Mouse (Mus musculus) neural tube, embryonic 11.5 days (tissue): Measurements from ENCODE around the gene Maneal. TPM values are rescaled to one million over a fixed set of nuclear protein-coding genes. Genes with fewer than 3 reads are reported as not detected.

Experiments
- ATAC-seq: fragments of 200-750 bp; cut with Nextera tagmentation; 2 replicates; pipeline ENCODE4 v1.8.0; 2017; ENCODE audit warnings: moderate number of reproducible peaks, mild to moderate bottlenecking, moderate TSS enrichment, moderate library complexity; ENCODE audit not compliant: insufficient read depth, low FRiP score, low TSS enrichment
- DNase-seq: peaks from one replicate; pipeline ENCODE4 v3.0.0-alpha.2; 2015; ENCODE audit warnings: low spot score
- H3K27ac ChIP-seq: fragments of 300-500 bp; sonication (generic); 2 replicates; pipeline ENCODE4 v1.5.1; 2014; ENCODE audit warnings: low read depth, mild to moderate bottlenecking, low read length
- H3K27me3 ChIP-seq: fragments of 300-500 bp; sonication (generic); 2 replicates; pipeline ENCODE4 v1.6.1; 2014; ENCODE audit warnings: mild to moderate bottlenecking, low read length, mixed read lengths; ENCODE audit not compliant: control insufficient read depth, insufficient read depth
- H3K36me3 ChIP-seq: fragments of 300-500 bp; sonication (generic); 2 replicates; pipeline ENCODE4 v1.6.1; 2014; ENCODE audit warnings: mild to moderate bottlenecking, low read length, moderate library complexity, mixed read lengths; ENCODE audit not compliant: control insufficient read depth, insufficient read depth
- H3K4me1 ChIP-seq: fragments of 300-500 bp; sonication (generic); 2 replicates; pipeline ENCODE4 v1.6.1; 2014; ENCODE audit warnings: low read length, mixed read lengths; ENCODE audit not compliant: control insufficient read depth, insufficient read depth
- H3K4me2 ChIP-seq: fragments of 300-500 bp; sonication (generic); 2 replicates; pipeline ENCODE4 v1.6.1; 2014; ENCODE audit warnings: low read depth, mild to moderate bottlenecking, moderate library complexity
- H3K4me3 ChIP-seq: fragments of 300-500 bp; sonication (generic); 2 replicates; pipeline ENCODE4 v1.5.1; 2014; ENCODE audit warnings: low read depth, low read length
- H3K9ac ChIP-seq: fragments of 300-500 bp; sonication (generic); 2 replicates; pipeline ENCODE4 v1.6.1; 2014; ENCODE audit warnings: mild to moderate bottlenecking, low read length
- H3K9me3 ChIP-seq: fragments of 300-500 bp; sonication (generic); 2 replicates; pipeline ENCODE4 v1.6.1; 2016; ENCODE audit warnings: low read length; ENCODE audit not compliant: control insufficient read depth
- WGBS: fragments of 180-500 bp; shearing (Covaris S2); extraction: QIAGEN DNeasy Blood & Tissue Kit; methylation state at CpG from one replicate; pipeline ENCODE4 v1.1.7; 2014; 5-methylcytosine and 5-hydroxymethylcytosine counted together
- polyA plus RNA-seq: library from polyadenylated mRNA; unstranded; fragments of >200 nt; fragmentation: Nextera tagmentation; extraction: Ambion mirVana; gene quantifications from 2 replicates; pipeline ENCODE4 v1.2.1, GENCODE M21; 2014

The Maneal gene
- 9.1 and 11.8 TPM in 2 replicates for polyA plus RNA-seq

DNA sequence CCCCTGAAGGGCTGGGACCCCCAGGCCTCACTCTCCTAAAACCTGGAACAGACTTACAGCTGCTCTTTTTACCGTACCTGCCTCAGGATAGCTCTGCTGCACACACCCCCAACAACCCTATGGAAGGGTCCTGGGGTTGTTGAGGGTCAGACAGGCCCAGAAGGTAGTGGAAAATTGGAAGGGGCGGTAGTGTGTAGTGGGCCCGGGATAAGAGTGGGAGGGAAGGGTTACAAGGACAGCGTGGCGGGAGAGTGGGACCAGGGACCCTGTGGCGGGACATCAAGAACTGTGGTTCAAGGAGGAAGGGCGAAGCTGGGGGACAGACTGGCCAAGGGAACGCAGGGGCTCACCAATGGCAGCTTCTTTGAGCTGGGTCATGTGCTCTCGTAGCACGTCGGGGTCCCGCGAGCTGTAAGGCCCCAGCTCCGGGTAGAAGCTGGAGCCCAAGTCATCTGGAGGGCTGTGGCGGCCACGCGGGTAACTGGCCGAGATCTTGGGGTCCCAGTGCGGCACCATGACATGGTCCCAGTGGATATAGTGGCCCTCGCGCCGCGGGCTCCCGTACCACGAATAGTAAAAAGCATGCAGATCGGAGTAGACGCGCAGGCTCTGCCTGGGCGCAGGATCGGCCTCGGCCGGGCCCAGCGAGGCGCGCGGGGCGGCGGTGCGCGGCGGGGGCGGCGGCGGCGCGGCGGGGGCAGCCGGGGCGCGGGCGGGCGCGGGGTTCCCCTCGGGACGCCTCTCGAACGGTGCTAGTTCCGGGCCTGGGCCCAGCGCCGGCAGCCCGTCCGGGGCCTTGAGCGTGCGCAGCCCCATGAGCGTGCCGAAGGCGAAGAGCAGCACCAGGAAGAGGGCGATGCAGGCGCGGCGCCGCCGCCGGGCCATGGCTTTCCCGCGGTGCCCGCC is at the start of gene Maneal:
TSS of gene Maneal (minus strand) at position 889 of the 906 bp plus-strand sequence.
- H3K36me3 ChIP-seq, result peaks cover 1% of the 10 kb centered on the region; the same call in 1 of the 2 replicates
- peak; percentile 30 for DNase-seq
- whole genome bisulfite sequencing, result 5% methylated on average over 47 of the region's 77 CpGs
- peaks cover 5% of the 10 kb centered on the region; the same call in 1 of the 2 replicates for H3K4me1 ChIP-seq
- peak within 1 kb of the TSS; percentile 64 for H3K4me3 ChIP-seq
- H3K27ac ChIP-seq, result peak within 1 kb of the TSS; percentile 60
- H3K9ac ChIP-seq, result peak within 1 kb of the TSS; percentile 78
- H3K9me3 ChIP-seq, result no peaks in the 10 kb centered on the region
- H3K4me2 ChIP-seq, result peak within 1 kb of the TSS; percentile 80
- peaks cover 4% of the 10 kb centered on the region; the same call in 1 of the 2 replicates for H3K27me3 ChIP-seq
- ATAC-seq, result peak; percentile 58

DNA sequence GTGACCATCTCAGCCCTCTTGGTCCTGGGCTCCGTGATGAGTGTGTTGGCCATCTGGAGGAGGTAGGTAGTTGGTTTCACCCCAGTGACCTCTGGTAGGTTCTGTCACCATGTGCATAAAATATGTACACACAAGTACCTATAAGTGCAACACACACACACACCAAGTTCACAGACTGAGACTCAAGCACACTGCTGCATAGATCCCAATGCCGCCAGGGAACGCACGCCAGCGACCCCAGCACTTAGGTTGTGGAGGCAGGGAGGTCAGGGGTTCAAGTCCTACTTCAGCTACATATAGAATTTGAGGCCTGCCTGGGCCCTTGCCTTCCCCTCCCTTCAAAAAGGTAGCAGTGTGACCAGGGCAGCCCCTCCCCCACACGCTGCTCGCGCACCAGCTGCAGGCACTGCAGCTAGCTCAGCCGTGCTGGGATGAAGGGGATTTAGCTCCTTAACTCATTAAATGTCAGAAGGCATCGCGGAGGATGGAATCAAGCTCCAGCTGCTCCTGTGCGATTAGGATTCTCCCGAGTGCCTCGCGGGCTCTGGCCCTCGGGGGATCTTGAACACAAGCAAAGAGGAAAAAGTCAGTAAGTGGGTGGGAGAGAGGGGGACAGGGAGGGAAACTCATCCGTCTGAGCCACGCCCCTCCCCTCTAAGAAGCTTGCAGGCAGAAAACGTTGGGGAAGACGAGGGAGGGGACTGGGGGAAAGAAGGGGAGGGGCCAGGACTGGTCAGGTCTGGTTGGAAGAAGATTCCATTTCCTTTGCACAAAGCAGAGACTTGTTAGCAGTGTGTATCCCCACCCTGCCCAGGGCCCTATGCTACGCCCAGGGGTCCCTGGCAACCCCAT is 44.2 kb upstream of the Maneal start:
- ATAC-seq, result peak; percentile 55
- peak overlapping the region; percentile 40 for H3K27ac ChIP-seq
- 0 out of 2 replicates have a peak overlapping the region, but pooled peaks have one; percentile 2 for H3K4me3 ChIP-seq
- peak overlapping the region; percentile 35 for H3K4me2 ChIP-seq
- WGBS, result 11% methylated on average over 21 of the region's 21 CpGs
- no peaks in the 10 kb centered on the region for H3K27me3 ChIP-seq
- H3K36me3 ChIP-seq, result no peaks in the 10 kb centered on the region
- peaks cover 9% of the 10 kb centered on the region for H3K4me1 ChIP-seq
- DNase-seq, result peak; percentile 78
- no peaks in the 10 kb centered on the region for H3K9me3 ChIP-seq
- H3K9ac ChIP-seq, result peak overlapping the region; percentile 16

DNA sequence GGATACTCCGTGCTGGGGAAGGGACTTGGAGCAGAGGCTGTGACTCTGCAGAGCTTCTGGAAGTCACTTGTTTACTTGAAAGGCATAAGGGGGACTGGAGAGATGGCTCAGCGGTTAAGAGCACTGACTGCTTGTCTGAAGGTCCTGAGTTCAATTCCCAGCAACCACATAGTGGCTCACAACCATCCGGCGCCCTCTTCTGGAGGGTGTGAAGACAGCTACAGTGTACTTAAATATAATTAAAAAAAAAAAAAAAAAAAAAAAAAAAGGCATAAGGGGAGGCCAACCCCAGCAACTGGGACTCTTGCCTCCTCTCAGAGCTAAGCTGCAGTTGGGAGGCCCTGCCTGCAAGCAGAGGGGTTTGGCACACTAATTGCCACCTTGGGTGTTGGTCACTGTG is 43.4 kb upstream of the Maneal start:
- H3K4me2 ChIP-seq, result no peak overlapping the region
- H3K9me3 ChIP-seq, result no peaks in the 10 kb centered on the region
- H3K36me3 ChIP-seq, result no peaks in the 10 kb centered on the region
- peaks cover 9% of the 10 kb centered on the region for H3K4me1 ChIP-seq
- H3K27me3 ChIP-seq, result no peaks in the 10 kb centered on the region
- ATAC-seq (no peak), DNase-seq (no peak)
- no peak overlapping the region for H3K4me3 ChIP-seq
- WGBS, result 68% methylated on average over 4 of the region's 4 CpGs
- no peak overlapping the region for H3K9ac ChIP-seq
- no peak overlapping the region for H3K27ac ChIP-seq

DNA sequence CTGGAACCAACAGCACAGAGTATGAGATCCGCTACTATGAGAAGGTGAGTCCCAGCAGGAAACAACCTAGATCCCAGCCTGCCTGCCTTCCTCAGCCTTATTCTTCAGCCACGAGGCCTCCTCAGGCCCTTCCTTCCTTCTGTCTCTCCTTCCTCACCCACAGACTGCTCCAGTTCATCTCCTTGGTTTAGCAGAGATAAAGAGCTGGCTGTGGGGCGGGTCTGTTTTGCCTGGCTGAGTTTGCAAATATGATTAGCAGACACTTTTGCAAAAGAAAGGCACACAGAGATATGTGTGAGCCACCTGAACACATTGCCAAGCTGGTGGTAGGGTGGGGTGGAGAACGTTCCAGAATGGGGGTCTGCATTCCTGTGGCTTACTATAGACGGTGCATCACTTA is 37.9 kb upstream of the Maneal start:
- Histone ChIP-seq H3K4me2 (no peak overlapping the region), H3K4me3 (no peak overlapping the region), H3K27me3 (peaks cover 15% of the 10 kb centered on the region), H3K9ac (no peak overlapping the region), H3K9me3 (no peaks in the 10 kb centered on the region), H3K36me3 (no peaks in the 10 kb centered on the region), H3K27ac (no peak overlapping the region), H3K4me1 (peaks cover 10% of the 10 kb centered on the region)
- DNase-seq (no peak), ATAC-seq (no peak)
- WGBS, result 68% methylated on average over 5 of the region's 5 CpGs

DNA sequence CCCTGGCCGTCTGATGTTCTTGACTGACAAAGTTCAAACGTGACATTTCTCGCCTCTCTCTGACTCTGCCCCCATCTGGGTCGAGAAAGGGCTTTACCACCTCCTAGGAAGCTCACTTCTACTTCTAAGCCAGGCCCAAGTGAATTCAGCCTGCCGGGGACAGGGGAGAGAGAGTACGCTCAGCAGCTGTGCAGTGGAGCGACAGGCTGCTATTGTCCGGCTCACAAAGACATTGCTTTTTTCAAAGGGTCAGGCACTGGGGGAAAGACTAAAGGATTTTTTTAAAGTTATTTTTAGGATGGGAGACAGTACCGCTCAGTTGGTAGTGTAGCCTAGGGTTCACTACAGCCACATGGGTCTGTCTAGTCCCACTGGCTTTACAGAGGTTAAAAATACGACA is 36.5 kb upstream of the Maneal start:
- Histone ChIP-seq H3K4me3 (no peak overlapping the region), H3K4me2 (no peak overlapping the region), H3K27ac (no peak overlapping the region), H3K9ac (peak overlapping the region; percentile 16; the same call in 1 of the 2 replicates), H3K27me3 (peaks cover 25% of the 10 kb centered on the region), H3K9me3 (no peaks in the 10 kb centered on the region), H3K36me3 (no peaks in the 10 kb centered on the region), H3K4me1 (peaks cover 12% of the 10 kb centered on the region)
- ATAC-seq (no peak), DNase-seq (no peak)
- 25% methylated on average over 10 of the region's 10 CpGs for WGBS

DNA sequence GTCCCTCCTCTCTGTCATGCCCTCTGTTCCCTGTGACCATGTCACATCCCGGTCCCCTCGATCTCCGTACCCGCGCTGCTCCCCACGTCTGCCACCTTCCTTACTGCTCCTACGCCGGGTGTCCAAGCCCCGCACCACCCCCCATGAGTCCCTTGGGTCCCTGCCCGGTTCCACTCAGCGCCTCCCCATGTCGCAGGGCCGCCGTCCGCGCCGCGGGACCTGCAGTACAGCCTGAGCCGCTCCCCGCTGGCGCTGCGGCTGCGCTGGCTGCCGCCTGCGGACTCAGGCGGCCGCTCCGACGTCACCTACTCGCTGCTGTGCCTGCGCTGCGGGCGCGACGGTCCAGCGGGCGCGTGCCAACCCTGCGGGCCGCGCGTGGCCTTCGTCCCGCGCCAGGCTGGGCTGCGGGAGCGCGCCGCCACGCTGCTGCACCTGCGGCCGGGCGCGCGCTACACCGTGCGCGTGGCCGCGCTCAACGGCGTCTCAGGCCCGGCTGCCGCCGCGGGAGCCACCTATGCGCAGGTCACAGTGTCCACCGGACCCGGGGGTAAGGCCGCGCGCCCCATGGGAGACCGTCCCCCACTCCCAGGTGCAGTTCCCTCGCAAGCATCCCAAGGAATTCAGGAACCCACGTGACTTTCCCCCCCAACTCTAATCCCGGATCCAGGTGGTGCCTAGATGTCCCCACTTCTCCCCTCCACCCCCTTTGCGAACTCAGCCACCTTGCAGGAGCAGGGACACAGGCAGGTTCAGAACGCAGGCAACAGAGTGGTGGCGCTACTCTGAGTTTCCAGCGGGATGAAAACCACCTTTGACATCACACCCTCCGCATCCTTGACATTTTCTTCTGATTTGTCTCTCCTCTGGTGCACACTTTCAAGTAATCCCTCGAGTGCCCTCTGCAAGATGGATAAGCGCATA is 32.8 kb upstream of the Maneal start:
- 2% methylated on average over 82 of the region's 83 CpGs for WGBS

DNA sequence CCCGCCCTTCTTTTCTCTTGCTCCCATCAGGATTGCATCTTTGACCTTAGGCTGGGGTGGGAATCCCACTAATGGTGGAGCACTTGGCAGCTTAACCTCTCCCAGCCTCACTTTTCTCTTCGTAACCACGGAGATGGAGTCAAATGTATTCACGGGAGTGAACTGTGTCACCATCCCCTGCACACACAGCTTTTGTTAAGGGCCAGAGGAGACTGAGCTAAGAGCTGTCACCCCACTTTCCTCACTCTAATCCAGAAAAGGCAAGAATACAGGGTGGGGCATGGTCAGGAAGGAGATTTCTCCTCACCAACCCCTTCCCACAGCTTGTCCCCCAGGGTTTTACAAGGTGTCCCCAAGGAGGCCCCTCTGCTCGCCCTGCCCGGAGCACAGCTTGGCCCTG is 31.8 kb upstream of the Maneal start:
- 26% methylated on average over 6 of the region's 6 CpGs for WGBS
- H3K4me2 ChIP-seq, result no peak overlapping the region
- H3K4me3 ChIP-seq, result no peak overlapping the region
- no peak overlapping the region for H3K9ac ChIP-seq
- DNase-seq (no peak), ATAC-seq (no peak)
- H3K36me3 ChIP-seq, result no peaks in the 10 kb centered on the region
- peaks cover 33% of the 10 kb centered on the region for H3K27me3 ChIP-seq
- peaks cover 12% of the 10 kb centered on the region for H3K4me1 ChIP-seq
- H3K27ac ChIP-seq, result no peak overlapping the region
- no peaks in the 10 kb centered on the region for H3K9me3 ChIP-seq

More for the DNA sequence above, 32.8 kb upstream of the Maneal start:
- Histone ChIP-seq H3K9me3 (no peaks in the 10 kb centered on the region), H3K4me2 (peak overlapping the region; percentile 77), H3K27ac (no peak overlapping the region), H3K4me3 (peak overlapping the region; percentile 44), H3K9ac (peak overlapping the region; percentile 49; the same call in 1 of the 2 replicates), H3K27me3 (peaks cover 33% of the 10 kb centered on the region), H3K4me1 (peaks cover 12% of the 10 kb centered on the region), H3K36me3 (no peaks in the 10 kb centered on the region)
- peak; percentile 51 for DNase-seq
- peak; percentile 50 for ATAC-seq

DNA sequence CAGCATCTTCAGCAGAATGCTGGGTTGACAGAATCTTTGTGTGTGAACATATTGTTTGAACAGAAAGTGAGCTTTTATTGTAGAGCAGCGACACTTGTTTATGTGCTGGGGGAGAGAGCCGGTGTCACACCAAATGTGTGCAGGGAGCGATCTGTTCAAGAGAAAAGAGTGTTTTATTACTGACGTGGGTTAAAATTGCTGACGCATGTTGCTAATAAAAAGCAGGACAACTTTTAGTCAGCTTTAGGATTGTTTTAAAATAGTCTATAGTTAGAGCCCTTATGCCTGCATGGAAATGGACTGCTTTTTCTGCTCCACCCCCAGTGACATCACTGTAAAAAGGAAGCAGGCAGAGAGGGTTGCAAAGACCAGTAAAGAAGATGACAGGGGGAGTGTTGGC is 28.9 kb upstream of the Maneal start:
- no peak overlapping the region for H3K4me3 ChIP-seq
- WGBS, result 74% methylated on average over 5 of the region's 5 CpGs
- H3K9ac ChIP-seq, result no peak overlapping the region
- no peak for ATAC-seq
- H3K4me1 ChIP-seq, result 0 out of 2 replicates have a peak, but pooled peaks cover 5% of the 10 kb centered on the region
- no peak overlapping the region for H3K4me2 ChIP-seq
- no peak for DNase-seq
- H3K36me3 ChIP-seq, result no peaks in the 10 kb centered on the region
- no peak overlapping the region for H3K27ac ChIP-seq
- no peaks in the 10 kb centered on the region for H3K9me3 ChIP-seq
- peaks cover 28% of the 10 kb centered on the region for H3K27me3 ChIP-seq
